Mouse (Mus musculus) embryonic stem cell, embryonic (primary cell): ENCODE data around the gene Strada.

ENCODE experiments used
- CTCF ChIA-PET, 4 experiments: fragments of 300-600 bp in 2 of 4; fragments of 350-600 bp in 2 of 4; sonication (Branson Sonifier 250); formaldehyde crosslinking; loops; one replicate each; lab custom pipeline; 2022; ENCODE audit warnings: inconsistent platforms in 2 of 4; lab: Charles Lee
- POLR2A ChIA-PET, 4 experiments: fragments of 300-600 bp in 2 of 4; fragments of 350-600 bp in 2 of 4; sonication (Branson Sonifier 250); formaldehyde crosslinking; loops; one replicate each; lab custom pipeline; 2022; ENCODE audit warnings: antibody characterized with exemption in 4 of 4, inconsistent platforms in 1 of 4; lab: Charles Lee

The Strada gene

GRCm38 (mm10) chr11:106202123-106202465 lies at the start of gene Strada:
Strada (minus strand) TSS chr11:106202168.
- POLR2A ChIA-PET = interaction anchor here (0.5 to 6.6 kb wide), 21 partner anchors 8 to 300 kb away, joined by 3 to 57 read pairs (median 4); partner anchors contain the start of genes Ddx42 (in 2 of the 4), Ccdc47 (in 1 of the 4), Gm10840 (in 1 of the 4) and Limd2 (in 1 of the 4)
- CTCF ChIA-PET = interaction anchor here in 1 of 4 experiments (1.2 kb wide), 1 partner anchor 9 kb away, joined by 3 read pairs; no protein-coding TSS in a partner anchor

- ChIA-PET CTCF (no interaction called here), POLR2A (interaction anchor here in 3 of 4 experiments (0.8 to 11.8 kb wide), 17 partner anchors 9 to 252 kb away, joined by 3 to 99 read pairs (median 4); partner anchors contain the start of genes Ccdc47 (in 2 of the 3), Ddx42 (in 1 of the 3), Map3k3 (in 1 of the 3) and Smarcd2 (in 1 of the 3))
Observed at GRCm38 (mm10) chr11:106249326-106249725, 47.4 kb upstream of the Strada start.

GRCm38 (mm10) chr11:106246834-106247233 lies 44.9 kb upstream of the Strada start:
- CTCF ChIA-PET = interaction anchor here in 3 of 4 experiments (0.6 to 1.3 kb wide), 5 partner anchors 13 to 92 kb away, joined by 3 to 7 read pairs (median 3); no protein-coding TSS in a partner anchor
- POLR2A ChIA-PET = interaction anchor here in 3 of 4 experiments (0.7 to 11.8 kb wide), 8 partner anchors 9 to 297 kb away, joined by 3 to 99 read pairs (median 5); partner anchors contain the start of genes Psmc5 (in 2 of the 3), Ccdc47 (in 1 of the 3), Ddx42 (in 1 of the 3) and Ftsj3 (in 1 of the 3)

DNA sequence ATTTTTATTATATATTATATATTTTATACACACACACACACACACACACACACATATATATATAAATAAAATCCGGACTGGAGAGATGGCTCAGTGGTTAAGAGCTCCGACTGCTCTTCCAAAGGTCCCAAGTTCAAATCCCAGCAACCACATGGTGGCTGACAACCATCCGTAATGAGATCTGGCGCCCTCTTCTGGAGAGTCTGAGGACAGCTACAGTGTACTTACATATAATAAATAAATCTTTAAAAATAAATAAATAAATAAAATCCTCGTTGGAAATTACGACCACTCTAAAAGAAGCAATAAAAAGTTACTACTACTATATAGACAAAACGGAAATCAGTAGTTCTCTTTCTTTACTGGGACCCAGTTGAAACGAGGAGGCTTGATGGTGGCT lies 32.0 kb upstream of the Strada start:
- CTCF ChIA-PET = interaction anchor here in 2 of 4 experiments (0.7 to 1.6 kb wide), 5 partner anchors 9 to 40 kb away, joined by 3 to 5 read pairs (median 3); partner anchors contain the start of genes Ccdc47 (in 1 of the 2) and Ddx42 (in 1 of the 2)
- POLR2A ChIA-PET = interaction anchor here in 2 of 4 experiments (0.6 to 4.1 kb wide), 7 partner anchors 10 to 149 kb away, joined by 3 to 21 read pairs (median 5); partner anchors contain the start of genes Ccdc47 (in 2 of the 2), Ddx42 (in 2 of the 2), Psmc5 (in 1 of the 2) and Tcam1 (in 1 of the 2)

GRCm38 (mm10) chr11:106220603-106221002 lies 18.6 kb upstream of the Strada start:
- POLR2A ChIA-PET = interaction anchor here in 2 of 4 experiments (0.9 to 3.5 kb wide), 12 partner anchors 16 to 55 kb away, joined by 3 to 16 read pairs (median 4); partner anchors contain the start of genes Smarcd2 (in 1 of the 2) and Tcam1 (in 1 of the 2)
- CTCF ChIA-PET = no interaction called here

GRCm38 (mm10) chr11:106216730-106217490 lies 14.9 kb upstream of the Strada start, which contains the start of gene Ddx42:
Ddx42 (plus strand) TSS chr11:106216926.
- CTCF ChIA-PET = interaction anchor here in 3 of 4 experiments (0.5 to 1.3 kb wide), 8 partner anchors 9 to 273 kb away, joined by 3 to 5 read pairs (median 4); partner anchors contain the start of genes Map3k3 (in 1 of the 3), Smarcd2 (in 1 of the 3) and Tcam1 (in 1 of the 3)
- POLR2A ChIA-PET = interaction anchor here (0.6 to 5.0 kb wide), 99 partner anchors 9 to 782 kb away, joined by 3 to 144 read pairs (median 5); partner anchors contain the start of genes Smarcd2 (in 3 of the 4), Cep95 (in 2 of the 4), Dcaf7 (in 2 of the 4) and Ddx5 (in 2 of the 4)

GRCm38 (mm10) chr11:106215927-106216729 lies 14.2 kb upstream of the Strada start, which contains the start of gene Ccdc47:
Ccdc47 (minus strand) TSS chr11:106216344.
- ChIA-PET CTCF (interaction anchor here in 3 of 4 experiments (0.5 to 1.3 kb wide), 8 partner anchors 9 to 272 kb away, joined by 3 to 5 read pairs (median 4); partner anchors contain the start of genes Map3k3 (in 1 of the 3), Smarcd2 (in 1 of the 3) and Tcam1 (in 1 of the 3)), POLR2A (interaction anchor here (0.6 to 5.0 kb wide), 110 partner anchors 9 to 921 kb away, joined by 3 to 144 read pairs (median 4); partner anchors contain the start of genes Smarcd2 (in 3 of the 4), Cep95 (in 2 of the 4), Dcaf7 (in 2 of the 4) and Ddx5 (in 2 of the 4))

- POLR2A ChIA-PET = interaction anchor here (0.6 to 5.0 kb wide), 70 partner anchors 8 to 922 kb away, joined by 3 to 144 read pairs (median 5); partner anchors contain the start of genes Cep95 (in 2 of the 4), Dcaf7 (in 2 of the 4), Ddx5 (in 2 of the 4) and Ftsj3 (in 2 of the 4)
- CTCF ChIA-PET = interaction anchor here in 2 of 4 experiments (1.1 to 1.3 kb wide), 4 partner anchors 19 to 61 kb away, joined by 3 to 4 read pairs (median 4); partner anchors contain the start of genes Smarcd2 (in 1 of the 2) and Tcam1 (in 1 of the 2)
Observed at GRCm38 (mm10) chr11:106215450-106215859, 13.5 kb upstream of the Strada start.

DNA sequence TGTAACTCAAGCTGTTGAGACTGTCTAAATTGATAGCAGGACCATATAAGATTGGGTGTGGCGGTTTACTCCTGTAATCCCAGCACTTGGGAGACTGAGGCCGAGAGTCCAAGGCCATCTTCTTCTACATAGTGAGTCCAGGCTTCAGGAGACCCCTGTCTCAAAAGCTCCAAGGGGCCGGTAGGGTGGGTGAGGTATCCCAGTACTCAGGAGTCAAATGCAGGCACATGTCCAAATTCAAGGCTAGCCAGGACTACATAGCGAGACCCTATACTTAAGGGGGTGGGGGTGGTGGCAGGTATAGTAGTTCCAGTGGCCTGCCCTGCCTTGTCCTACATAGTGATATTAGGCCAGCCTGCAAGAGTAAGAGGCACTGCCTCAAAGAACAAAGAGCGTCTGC lies 12.9 kb upstream of the Strada start:
- ChIA-PET CTCF (no interaction called here), POLR2A (interaction anchor here in 3 of 4 experiments (1.0 to 5.0 kb wide), 10 partner anchors 13 to 573 kb away, joined by 3 to 144 read pairs (median 12); partner anchors contain the start of genes Cep95 (in 1 of the 3), Ddx5 (in 1 of the 3), Ftsj3 (in 1 of the 3) and Psmc5 (in 1 of the 3))

DNA sequence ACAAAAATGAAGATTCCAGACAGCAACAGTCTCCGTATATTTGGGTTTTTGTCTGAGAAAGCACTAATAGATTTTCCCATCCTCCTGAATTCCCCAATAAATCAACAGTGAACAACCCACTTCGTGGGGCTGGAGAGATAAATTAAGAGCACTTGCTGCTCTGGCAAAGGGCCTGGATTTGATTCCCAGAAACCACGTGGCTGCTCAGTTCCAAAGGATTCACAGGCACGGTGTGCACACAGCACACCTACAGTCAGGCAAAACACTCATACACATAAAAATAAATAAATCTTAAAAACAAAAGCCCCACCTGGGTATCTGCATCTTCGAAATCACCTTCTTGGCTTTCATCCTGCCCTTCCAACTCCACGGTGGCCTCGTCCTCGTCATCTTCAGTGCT lies 10.8 kb upstream of the Strada start:
- POLR2A ChIA-PET = interaction anchor here in 3 of 4 experiments (0.6 to 1.9 kb wide), 4 partner anchors 9 to 19 kb away, joined by 3 to 4 read pairs (median 4); partner anchors contain the start of gene Strada (in 2 of the 3)

GRCm38 (mm10) chr11:106201337-106202122 lies 438 bp downstream of the Strada start:
- ChIA-PET POLR2A (interaction anchor here (0.5 to 6.6 kb wide), 22 partner anchors 8 to 299 kb away, joined by 3 to 57 read pairs (median 4); partner anchors contain the start of genes Ddx42 (in 2 of the 4), Ccdc47 (in 1 of the 4), Gm10840 (in 1 of the 4) and Limd2 (in 1 of the 4)), CTCF (interaction anchor here in 3 of 4 experiments (0.6 to 1.3 kb wide), 4 partner anchors 8 to 290 kb away, joined by 3 to 5 read pairs (median 4); partner anchors contain the start of gene Map3k3 (in 1 of the 3))

More for the DNA sequence above, 10.8 kb upstream of the Strada start:
- CTCF ChIA-PET = no interaction called here

DNA sequence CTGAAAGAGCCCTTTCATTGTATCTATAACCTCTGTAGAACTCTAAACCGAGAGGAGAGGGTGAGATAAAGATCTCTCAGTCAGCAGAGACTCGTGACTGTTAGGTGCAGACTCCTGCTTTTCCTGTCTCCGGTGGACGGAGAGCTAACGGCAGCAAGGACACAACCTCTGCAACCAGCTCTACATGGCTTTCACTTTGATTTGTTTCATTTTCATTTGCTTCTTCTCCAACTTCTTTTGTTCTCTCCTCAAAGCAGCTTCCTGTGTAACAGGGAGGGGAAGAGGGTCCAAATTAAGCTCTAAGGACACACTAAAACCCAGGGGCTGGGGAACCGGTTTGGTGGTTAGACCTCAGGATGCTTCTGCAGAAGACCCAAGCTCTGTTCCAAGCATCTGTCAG lies 1.2 kb downstream of the Strada start:
- ChIA-PET CTCF (interaction anchor here in 3 of 4 experiments (0.6 to 1.3 kb wide), 3 partner anchors 10 to 290 kb away, joined by 3 to 5 read pairs (median 4); no protein-coding TSS in a partner anchor), POLR2A (interaction anchor here in 2 of 4 experiments (1.0 to 2.9 kb wide), 5 partner anchors 10 to 16 kb away, joined by 3 to 19 read pairs (median 4); partner anchors contain the start of genes Ccdc47 (in 1 of the 2) and Ddx42 (in 1 of the 2))

DNA sequence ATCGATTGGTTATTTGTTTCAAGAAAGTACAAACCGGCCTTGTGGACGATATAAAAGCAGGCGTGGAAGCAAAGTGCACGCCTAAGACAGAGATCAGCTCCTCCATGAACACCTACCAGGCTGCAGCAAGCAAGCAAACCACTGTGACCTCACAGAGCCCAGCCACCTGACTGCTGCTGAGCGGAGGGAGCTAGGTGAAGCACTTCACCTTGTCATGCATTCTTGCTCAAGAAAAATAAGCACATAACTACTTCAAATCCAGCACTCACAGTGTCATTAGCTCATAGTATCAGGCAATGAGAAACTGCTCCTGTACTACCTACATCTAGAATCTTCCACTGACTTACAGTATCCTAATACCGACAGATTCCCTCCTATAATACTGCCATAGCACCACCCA lies 2.0 kb downstream of the Strada start:
- CTCF ChIA-PET = interaction anchor here in 1 of 4 experiments (0.6 kb wide), 1 partner anchor 10 kb away, joined by 3 read pairs; no protein-coding TSS in a partner anchor
- POLR2A ChIA-PET = interaction anchor here in 2 of 4 experiments (1.3 to 2.0 kb wide), 2 partner anchors 11 to 16 kb away, joined by 4 to 6 read pairs; partner anchors contain the start of genes Ccdc47 (in 1 of the 2) and Ddx42 (in 1 of the 2)

- ChIA-PET CTCF (no interaction called here), POLR2A (interaction anchor here in 2 of 4 experiments (1.0 to 2.0 kb wide), 4 partner anchors 11 to 21 kb away, joined by 3 to 6 read pairs (median 4); partner anchors contain the start of genes Ccdc47 (in 2 of the 2) and Ddx42 (in 1 of the 2))
Observed at GRCm38 (mm10) chr11:106198277-106198676, 3.7 kb downstream of the Strada start.

DNA sequence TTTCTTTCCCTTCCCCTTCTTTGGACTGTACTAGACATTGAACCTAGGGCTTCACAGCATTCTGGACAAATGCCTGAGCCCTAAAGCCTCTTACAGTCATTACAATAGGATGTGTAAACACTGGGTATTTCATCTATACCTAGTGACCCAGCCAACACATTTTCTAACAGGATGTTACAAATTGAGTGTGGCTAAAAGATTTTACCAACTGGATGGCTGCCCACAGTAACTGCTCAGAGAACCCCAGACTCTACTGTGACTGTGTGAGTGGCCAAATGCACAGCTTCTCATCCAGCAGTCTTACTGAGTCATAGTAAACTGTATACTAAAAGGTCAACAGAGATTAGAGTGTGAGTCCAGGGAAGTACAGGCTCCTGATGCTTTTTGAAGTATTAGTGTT lies 6.6 kb downstream of the Strada start:
- POLR2A ChIA-PET = interaction anchor here in 3 of 4 experiments (0.7 to 4.6 kb wide), 9 partner anchors 9 to 170 kb away, joined by 3 to 144 read pairs (median 26); partner anchors contain the start of genes Ccdc47 (in 3 of the 3), Ddx42 (in 3 of the 3), Ftsj3 (in 1 of the 3) and Gm10840 (in 1 of the 3)
- CTCF ChIA-PET = no interaction called here
